Mouse (Mus musculus) kidney, postnatal 0 days (tissue): ENCODE measurements around the gene Krtap15. TPM values are rescaled to one million over a fixed set of nuclear protein-coding genes. Genes with fewer than 3 reads are reported as not detected.
A peak's percentile ranks its signal among the peaks of the same experiment; 100 is the strongest.

Experiments
- ATAC-seq: fragments of 200-750 bp; cut with Nextera tagmentation; replicated peaks from 2 replicates; pipeline ENCODE4 v1.8.0; 2017; ENCODE audit warnings: low read depth, moderate number of reproducible peaks, moderate TSS enrichment, moderate library complexity; ENCODE audit not compliant: low FRiP score
- DNase-seq: peaks from one replicate; pipeline ENCODE4 v3.0.0-alpha.2; 2016; ENCODE audit warnings: low spot score
- H3K27ac ChIP-seq: fragments of 300-500 bp; sonication (generic); 2 replicates; pipeline ENCODE4 v1.5.1; 2014; ENCODE audit warnings: mild to moderate bottlenecking
- H3K27me3 ChIP-seq: fragments of 300-500 bp; sonication (generic); 2 replicates; pipeline ENCODE4 v1.6.1; 2014; ENCODE audit warnings: low read length, mixed read lengths; ENCODE audit not compliant: insufficient read depth
- H3K36me3 ChIP-seq: fragments of 300-500 bp; sonication (generic); 2 replicates; pipeline ENCODE4 v1.6.1; 2014; ENCODE audit warnings: low read length, mixed read lengths; ENCODE audit not compliant: insufficient read depth
- H3K4me1 ChIP-seq: fragments of 300-500 bp; sonication (generic); replicated peaks from 2 replicates; pipeline ENCODE4 v1.6.1; 2014; ENCODE audit warnings: antibody characterized with exemption, low read length, mixed read lengths; ENCODE audit not compliant: insufficient read depth
- H3K4me2 ChIP-seq: fragments of 300-500 bp; sonication (generic); 2 replicates; pipeline ENCODE4 v1.6.1; 2014; ENCODE audit warnings: mild to moderate bottlenecking, low read length, moderate library complexity, mixed read lengths
- H3K4me3 ChIP-seq: fragments of 300-500 bp; sonication (generic); replicated peaks from 2 replicates; pipeline ENCODE4 v1.5.1; 2014; ENCODE audit warnings: low read depth, low read length
- H3K9ac ChIP-seq: fragments of 300-500 bp; sonication (generic); 2 replicates; pipeline ENCODE4 v1.6.1; 2014; ENCODE audit warnings: low read depth, low read length
- H3K9me3 ChIP-seq: fragments of 300-500 bp; sonication (generic); replicated peaks from 2 replicates; pipeline ENCODE4 v1.6.1; 2016; ENCODE audit warnings: low read length, inconsistent platforms, mixed read lengths
- CTCF ChIP-seq: IDR thresholded peaks from 2 replicates; pipeline ENCODE4 v1.5.1; 2016; ENCODE audit warnings: antibody characterized with exemption, low read depth, mild to moderate bottlenecking, moderate library complexity
- WGBS: fragments of 180-500 bp; shearing (Covaris S2); extraction: QIAGEN DNeasy Blood & Tissue Kit; methylation state at CpG from one replicate; pipeline ENCODE4 v1.1.7; 2014; 5-methylcytosine and 5-hydroxymethylcytosine counted together
- polyA plus RNA-seq: library from polyadenylated mRNA; unstranded; fragments of >200 nt; fragmentation: Nextera tagmentation; extraction: Ambion mirVana; gene quantifications from 2 replicates; pipeline ENCODE4 v1.2.1, GENCODE M21; 2015

Gene Krtap15
- polyA plus RNA-seq = not detected in 2 replicates

- H3K27me3 ChIP-seq = no peaks in the 10 kb centered on the region
- WGBS = 74% methylated on average over 3 of the region's 3 CpGs
- ATAC-seq = no peak
- TF ChIP-seq CTCF = no peak
- H3K36me3 ChIP-seq = no peaks in the 10 kb centered on the region
- no peak within 1 kb of the TSS for H3K9ac ChIP-seq
- no peak within 1 kb of the TSS for H3K4me2 ChIP-seq
- no peak within 1 kb of the TSS for H3K4me3 ChIP-seq
- H3K4me1 ChIP-seq = no peaks in the 10 kb centered on the region
- no peak for DNase-seq
- H3K9me3 ChIP-seq = no peaks in the 10 kb centered on the region
- H3K27ac ChIP-seq = no peak within 1 kb of the TSS
These were observed at the start of gene Krtap15 for GRCm38 (mm10) chr16:88820066-88820465. Gene Krtap15, plus strand, starts transcription at chr16:88820215.

DNA sequence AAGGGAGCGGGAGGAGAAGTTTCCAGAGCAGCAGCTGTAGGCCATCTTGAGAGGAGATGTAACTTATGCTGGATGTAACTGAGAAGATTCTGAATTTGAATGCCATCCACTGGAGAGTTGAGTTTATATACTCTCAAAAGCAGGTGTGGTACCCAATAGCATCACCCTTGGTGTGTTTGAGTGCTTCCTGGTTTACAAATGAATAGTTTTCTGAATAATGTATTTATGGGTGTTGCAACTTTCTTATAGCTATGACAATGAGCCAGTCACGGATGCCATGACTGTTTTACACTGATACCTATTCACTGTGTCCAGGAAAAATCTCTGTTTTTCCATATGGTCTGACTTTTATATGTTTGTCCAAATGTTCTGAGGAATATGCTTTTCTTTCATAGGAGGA lies 45.9 kb upstream of the Krtap15 start, which contains the start of gene 2310057N15Rik:
TSS of gene 2310057N15Rik (minus strand) at position 101 of the 400 bp plus-strand sequence.
- Histone ChIP-seq H3K9me3 (no peaks in the 10 kb centered on the region), H3K4me2 (no peak within 1 kb of the TSS), H3K9ac (no peak within 1 kb of the TSS), H3K4me3 (no peak within 1 kb of the TSS), H3K27me3 (no peaks in the 10 kb centered on the region), H3K36me3 (no peaks in the 10 kb centered on the region), H3K27ac (no peak within 1 kb of the TSS), H3K4me1 (no peaks in the 10 kb centered on the region)
- TF ChIP-seq CTCF = no peak
- ATAC-seq = no peak
- WGBS = 90% methylated on average over 2 of the region's 2 CpGs
- no peak for DNase-seq

DNA sequence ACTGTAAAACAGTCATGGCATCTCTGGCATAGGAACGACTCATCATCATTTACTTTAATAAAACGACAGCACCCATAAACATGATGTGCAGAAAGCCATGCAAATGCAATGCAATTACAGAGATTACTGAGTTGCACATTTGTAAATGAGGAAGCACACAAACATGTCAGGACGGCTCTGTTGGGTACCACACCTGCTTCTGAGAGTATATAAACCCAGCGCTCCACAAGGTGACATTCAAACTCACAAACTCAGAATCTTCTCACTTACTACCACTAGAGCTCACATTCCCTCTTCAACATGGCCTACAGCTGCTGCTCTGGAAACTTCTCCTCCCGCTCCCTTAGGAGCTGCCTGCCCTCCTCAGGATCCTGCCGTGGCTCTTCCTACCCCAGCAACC lies 42.4 kb upstream of the Krtap15 start, which contains the start of gene Gm5965:
TSS of gene Gm5965 (plus strand) at position 301 of the 400 bp plus-strand sequence.
- Histone ChIP-seq H3K4me1 (no peaks in the 10 kb centered on the region), H3K4me2 (no peak within 1 kb of the TSS), H3K36me3 (no peaks in the 10 kb centered on the region), H3K9ac (no peak within 1 kb of the TSS), H3K9me3 (no peaks in the 10 kb centered on the region), H3K4me3 (no peak within 1 kb of the TSS), H3K27ac (no peak within 1 kb of the TSS), H3K27me3 (no peaks in the 10 kb centered on the region)
- DNase-seq (no peak), ATAC-seq (no peak)
- no peak for TF ChIP-seq CTCF
- 82% methylated on average over 5 of the region's 6 CpGs for WGBS

DNA sequence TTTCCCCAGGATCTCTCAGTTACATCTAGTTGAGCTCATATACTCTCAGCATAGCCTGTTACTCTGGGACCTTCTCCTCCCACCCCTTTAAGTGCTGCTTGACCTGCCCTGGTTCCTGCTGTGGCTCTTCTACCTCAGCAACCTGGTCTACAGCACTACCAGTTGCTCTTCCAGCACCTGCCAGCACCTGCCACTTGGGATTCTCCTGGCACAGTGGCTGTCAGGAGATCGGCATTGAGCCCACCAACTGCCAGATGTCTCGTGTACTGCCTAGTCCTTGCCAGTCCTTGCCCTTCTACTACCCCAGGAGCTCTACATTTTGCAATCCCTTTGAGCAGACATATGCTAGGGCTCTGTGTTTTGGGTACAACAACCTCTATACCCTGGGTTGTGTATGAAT lies 33.2 kb upstream of the Krtap15 start:
- no peak overlapping the region for H3K9ac ChIP-seq
- H3K4me1 ChIP-seq = no peaks in the 10 kb centered on the region
- no peak overlapping the region for H3K4me2 ChIP-seq
- H3K36me3 ChIP-seq = no peaks in the 10 kb centered on the region
- DNase-seq (no peak), ATAC-seq (no peak)
- no peak overlapping the region for H3K27ac ChIP-seq
- H3K4me3 ChIP-seq = no peak overlapping the region
- H3K27me3 ChIP-seq = no peaks in the 10 kb centered on the region
- H3K9me3 ChIP-seq = no peaks in the 10 kb centered on the region
- no peak for TF ChIP-seq CTCF
- WGBS = 82% methylated on average over 2 of the region's 2 CpGs

DNA sequence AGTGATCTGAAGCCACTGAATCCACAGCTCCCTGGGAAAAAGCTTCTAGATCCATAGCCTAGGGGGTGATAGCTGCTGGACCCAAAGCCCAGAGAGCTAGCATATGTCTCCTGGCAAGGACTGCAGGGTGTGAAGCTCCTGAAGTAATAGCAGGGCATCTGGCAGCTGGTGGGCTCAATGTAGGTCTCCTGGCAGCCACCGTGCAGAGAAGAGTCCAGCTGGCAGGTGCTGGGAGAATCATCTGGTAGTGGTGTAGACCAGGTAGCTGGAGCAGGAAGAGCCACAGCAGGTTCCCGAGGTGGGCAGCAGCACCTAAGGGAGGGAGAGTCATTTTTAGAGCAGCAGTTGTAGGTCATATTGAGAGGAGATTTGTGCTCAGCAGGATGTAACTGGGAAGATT lies 8.2 kb upstream of the Krtap15 start, which contains the start of gene Gm20741:
TSS of gene Gm20741 (minus strand) at position 394 of the 400 bp plus-strand sequence.
- no peak for TF ChIP-seq CTCF
- WGBS = 76% methylated on average over 2 of the region's 2 CpGs
- DNase-seq = no peak
- H3K4me1 ChIP-seq = no peaks in the 10 kb centered on the region
- no peaks in the 10 kb centered on the region for H3K9me3 ChIP-seq
- no peak within 1 kb of the TSS for H3K4me3 ChIP-seq
- H3K27ac ChIP-seq = no peak within 1 kb of the TSS
- H3K27me3 ChIP-seq = no peaks in the 10 kb centered on the region
- H3K4me2 ChIP-seq = no peak within 1 kb of the TSS
- no peak within 1 kb of the TSS for H3K9ac ChIP-seq
- no peak for ATAC-seq
- H3K36me3 ChIP-seq = no peaks in the 10 kb centered on the region

DNA sequence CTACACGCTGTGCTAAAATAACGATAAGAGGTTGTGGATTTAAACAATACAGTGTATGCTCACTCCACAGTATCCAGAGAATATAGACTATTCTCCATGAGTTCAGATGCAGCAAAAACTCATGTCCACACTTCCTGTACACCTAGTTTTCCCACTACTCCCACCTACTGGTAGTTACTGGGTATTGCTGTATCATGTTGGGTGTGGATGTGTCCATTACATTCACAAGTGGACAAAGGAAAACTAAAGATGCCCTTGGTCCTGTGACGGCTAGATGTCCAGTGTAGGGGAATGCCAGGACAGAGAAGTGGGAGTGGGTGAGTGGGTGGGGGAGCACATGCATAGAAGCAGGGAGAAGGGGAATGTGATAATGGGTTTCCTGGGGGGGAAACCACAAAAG lies 3.7 kb downstream of the Krtap15 start:
- H3K9ac ChIP-seq = no peak overlapping the region
- peak; percentile 74 for TF ChIP-seq CTCF
- DNase-seq (peak; percentile 49), ATAC-seq (no peak)
- H3K4me1 ChIP-seq = no peaks in the 10 kb centered on the region
- H3K36me3 ChIP-seq = no peaks in the 10 kb centered on the region
- H3K27me3 ChIP-seq = no peaks in the 10 kb centered on the region
- H3K9me3 ChIP-seq = no peaks in the 10 kb centered on the region
- H3K4me2 ChIP-seq = no peak overlapping the region
- H3K27ac ChIP-seq = no peak overlapping the region
- 81% methylated on average over 3 of the region's 3 CpGs for WGBS
- H3K4me3 ChIP-seq = no peak overlapping the region

GRCm38 (mm10) chr16:88826095-88826652 lies 6.2 kb downstream of the Krtap15 start, which contains the start of gene Krtap14:
Gene Krtap14, minus strand, starts transcription at chr16:88826145.
- Histone ChIP-seq H3K4me1 (no peaks in the 10 kb centered on the region), H3K27ac (no peak within 1 kb of the TSS), H3K9ac (no peak within 1 kb of the TSS), H3K4me3 (no peak within 1 kb of the TSS), H3K27me3 (no peaks in the 10 kb centered on the region), H3K36me3 (no peaks in the 10 kb centered on the region), H3K9me3 (no peaks in the 10 kb centered on the region), H3K4me2 (no peak within 1 kb of the TSS)
- no peak for TF ChIP-seq CTCF
- 88% methylated on average over 9 of the region's 9 CpGs for WGBS
- no peak for ATAC-seq
- no peak for DNase-seq
